Mouse (Mus musculus): ENCODE results near the gene Mnat1.
"Not testable (repeated sequence)": the region's sequence is repeated elsewhere in the genome, so short reads cannot be mapped to it uniquely, and the experiment has no call there.

The Mnat1 gene

GRCm38 (mm10) chr12:73123093-73124041 is at the start of gene Mnat1:
Mnat1 (plus strand) TSS chr12:73123717.
- peak; percentile 79 for DNase-seq (ENCODE audit: low read depth, low spot score)

- DNase-seq (ENCODE audit: low read depth, low spot score) = not testable (repeated sequence)
These were observed 41.7 kb upstream of the Mnat1 start for GRCm38 (mm10) chr12:73081828-73082227.

GRCm38 (mm10) chr12:73083773-73084172 is 39.7 kb upstream of the Mnat1 start:
- no peak for DNase-seq (ENCODE audit: low read depth, low spot score)

GRCm38 (mm10) chr12:73085739-73086630 is 37.5 kb upstream of the Mnat1 start:
- DNase-seq (ENCODE audit: low read depth, low spot score) = no peak

GRCm38 (mm10) chr12:73087086-73087485 is 36.4 kb upstream of the Mnat1 start:
- DNase-seq (ENCODE audit: low read depth, low spot score) = no peak

DNA sequence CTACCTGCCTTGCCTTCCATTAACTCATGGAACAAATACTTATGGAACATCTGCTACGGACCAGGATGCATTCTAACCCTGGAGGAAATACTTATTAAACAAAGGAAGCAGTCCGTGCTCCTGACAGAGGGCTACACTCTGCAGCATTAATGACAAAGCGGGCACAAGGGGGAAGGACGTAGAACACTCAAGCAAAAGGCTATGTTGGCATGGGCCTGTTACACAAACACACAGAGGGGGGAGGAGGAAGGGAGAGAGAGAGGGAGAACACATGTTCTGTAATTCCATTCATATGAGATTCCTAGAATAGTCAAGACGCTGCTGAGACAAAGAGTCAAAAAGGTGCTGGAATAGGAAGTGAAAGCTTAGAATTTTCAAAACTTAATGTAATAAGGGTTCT is 35.0 kb upstream of the Mnat1 start:
- no peak for DNase-seq (ENCODE audit: low read depth, low spot score)

DNA sequence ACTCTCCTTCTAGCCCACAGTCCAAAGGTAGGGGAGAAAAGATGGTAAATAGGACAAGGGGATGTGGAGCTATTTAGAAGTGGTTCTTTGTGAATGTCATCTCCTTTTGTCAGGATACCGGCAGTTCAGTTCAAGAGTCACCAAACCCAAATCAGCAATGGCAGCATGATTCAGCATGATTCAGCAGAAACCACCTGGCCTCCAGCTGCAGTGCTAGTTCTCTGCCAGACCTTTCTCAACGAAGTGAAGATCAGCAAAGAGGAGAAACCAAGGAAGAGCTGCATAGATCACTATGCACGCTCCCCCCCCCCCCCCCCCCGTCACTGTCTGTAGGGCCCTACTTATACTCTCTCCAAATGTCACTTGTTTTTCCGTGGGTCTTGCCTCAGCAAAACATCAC is 34.6 kb upstream of the Mnat1 start:
- DNase-seq (ENCODE audit: low read depth, low spot score) = no peak

DNA sequence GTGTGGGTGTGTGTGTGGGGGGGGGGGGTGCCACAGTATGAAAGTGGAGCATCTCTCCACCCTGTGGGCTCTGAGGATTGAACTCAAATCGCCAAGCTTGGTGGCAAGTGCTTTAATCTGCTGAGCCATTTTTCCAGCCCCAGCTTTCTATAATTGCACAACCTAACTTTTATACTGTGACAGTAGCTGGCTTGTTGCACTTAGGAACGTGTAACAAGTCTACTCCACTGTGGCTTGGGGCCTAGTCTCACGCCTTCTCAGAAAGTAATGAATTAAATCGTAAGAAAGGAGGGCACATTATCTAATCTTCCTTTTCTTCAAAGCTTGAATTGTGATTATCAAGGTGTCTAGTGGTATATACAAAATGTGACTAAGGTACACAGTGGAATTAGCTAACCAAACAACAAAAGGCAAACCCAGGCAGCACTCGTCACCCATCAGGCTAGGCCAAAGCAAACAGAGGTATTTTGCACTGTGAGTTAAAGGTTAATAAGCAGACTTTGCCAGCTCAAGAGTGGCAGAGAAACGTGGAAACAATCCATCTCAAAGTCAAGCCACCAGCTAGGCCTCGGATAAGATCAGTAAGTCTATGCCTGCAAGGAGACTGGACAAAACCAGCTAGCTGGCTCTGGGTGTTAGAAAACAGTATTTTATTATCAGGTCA is 32.7 kb upstream of the Mnat1 start:
- DNase-seq (ENCODE audit: low read depth, low spot score) = no peak

GRCm38 (mm10) chr12:73094189-73094588 is 29.3 kb upstream of the Mnat1 start:
- no peak for DNase-seq (ENCODE audit: low read depth, low spot score)

DNA sequence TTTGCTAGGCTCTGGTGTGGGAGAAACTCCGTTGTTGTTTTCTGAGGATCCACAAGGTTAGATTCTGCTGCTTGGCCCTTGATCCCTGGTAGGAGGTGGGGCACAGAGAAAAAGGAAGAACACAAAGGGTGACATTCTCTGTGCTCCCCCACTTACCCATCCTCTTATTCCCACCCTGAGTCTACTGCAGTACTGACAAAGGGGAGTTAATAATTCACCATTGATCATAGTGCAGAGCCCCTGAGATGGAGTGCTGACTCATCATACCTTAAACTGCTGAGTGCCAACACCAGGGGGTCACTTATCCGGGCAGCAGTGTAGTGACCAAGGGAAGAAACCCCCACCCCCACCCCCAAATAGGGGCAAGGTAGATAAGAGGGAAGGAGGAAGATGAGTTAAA is 28.9 kb upstream of the Mnat1 start:
- DNase-seq (ENCODE audit: low read depth, low spot score) = no peak

GRCm38 (mm10) chr12:73096177-73096576 is 27.3 kb upstream of the Mnat1 start:
- DNase-seq (ENCODE audit: low read depth, low spot score) = not testable (repeated sequence)

DNA sequence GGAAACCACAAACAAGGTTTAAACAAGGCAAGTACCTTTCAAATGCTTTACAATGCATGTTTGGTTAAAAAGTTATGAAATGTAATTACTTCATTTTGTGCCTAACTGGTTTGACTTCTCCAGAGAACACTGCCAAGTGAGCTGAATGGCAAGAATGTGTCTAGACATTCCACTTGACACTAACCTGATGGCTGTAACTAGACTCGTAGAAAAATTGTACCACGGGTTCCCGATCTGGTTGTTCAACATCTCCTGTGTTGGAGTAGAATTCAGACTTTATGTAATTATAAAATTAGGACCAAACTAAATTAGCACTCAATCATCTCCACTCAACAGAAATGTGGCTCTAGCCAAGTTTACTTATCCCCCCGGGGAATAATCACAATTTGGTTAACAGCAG is 24.9 kb upstream of the Mnat1 start:
- DNase-seq (ENCODE audit: low read depth, low spot score) = no peak

DNA sequence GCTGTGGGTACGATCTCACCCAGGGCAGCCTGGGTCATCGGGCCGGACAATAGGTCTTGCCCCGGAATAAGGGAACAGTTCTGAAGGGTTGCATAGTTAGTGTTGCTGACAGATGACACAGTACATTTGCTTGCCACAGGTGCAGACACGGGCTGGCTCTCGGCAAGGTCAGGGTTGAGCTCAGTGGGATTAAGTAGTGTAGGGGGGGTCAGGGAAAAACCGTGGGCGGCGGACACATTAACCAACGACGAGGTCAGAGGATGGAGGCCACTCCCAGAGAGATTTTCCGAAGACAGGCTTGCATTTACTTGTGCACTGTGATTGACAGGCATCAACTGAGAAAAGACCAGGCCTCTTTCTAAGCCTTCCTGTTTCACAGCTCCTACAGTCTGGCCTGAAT is 19.8 kb upstream of the Mnat1 start:
- no peak for DNase-seq (ENCODE audit: low read depth, low spot score)

DNA sequence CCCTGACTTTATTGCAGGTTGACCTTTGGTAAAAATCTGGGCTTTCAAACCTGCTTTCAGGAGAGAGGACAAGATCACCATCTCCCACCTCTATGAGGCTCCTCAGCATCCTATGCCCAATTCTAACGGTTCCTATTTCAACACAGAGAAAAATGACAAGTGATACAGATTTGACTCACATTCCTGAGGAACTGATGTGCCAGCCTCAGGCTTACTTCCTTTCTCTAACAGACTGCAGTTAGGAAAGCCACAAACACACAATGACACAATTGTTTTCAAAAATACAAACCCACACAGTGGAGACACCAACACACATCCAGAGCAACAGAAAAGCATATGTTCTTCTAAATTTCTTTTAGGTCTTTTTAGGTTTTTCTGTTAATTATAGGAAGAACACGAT is 15.7 kb upstream of the Mnat1 start:
- no peak for DNase-seq (ENCODE audit: low read depth, low spot score)

DNA sequence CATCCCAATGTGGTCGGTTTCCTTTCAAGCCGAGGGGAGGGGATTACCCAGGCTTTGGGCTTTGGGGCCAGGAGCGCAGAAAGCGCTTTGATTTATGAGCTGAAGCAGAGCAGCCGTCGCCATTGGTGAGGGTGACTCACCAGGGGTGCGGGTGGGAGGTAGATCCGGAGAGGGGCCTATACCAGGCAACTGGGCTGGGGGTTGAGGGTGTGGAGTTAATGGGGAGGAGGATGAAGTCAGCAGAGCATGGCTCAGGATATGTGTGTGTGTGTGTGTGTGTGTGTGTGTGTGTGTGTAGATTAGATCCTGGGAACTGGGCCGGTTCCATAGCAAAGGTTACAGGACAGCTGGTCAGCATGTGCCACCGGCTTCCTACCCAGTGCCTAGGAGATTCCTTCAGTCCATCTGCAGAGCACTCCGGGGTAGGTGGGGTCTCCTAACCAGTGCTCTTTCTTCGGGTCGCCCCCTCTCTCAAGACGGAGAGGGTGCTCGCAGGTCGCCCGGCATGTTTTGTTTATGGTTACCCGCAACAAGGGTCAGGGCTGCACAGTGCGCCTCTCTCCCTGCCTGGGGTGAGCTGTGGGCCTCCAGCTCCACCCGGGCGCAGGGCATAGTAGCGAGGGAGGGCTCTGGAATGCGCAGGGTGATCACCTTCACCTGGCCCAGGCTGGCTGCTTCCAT is 12.9 kb upstream of the Mnat1 start:
- DNase-seq (ENCODE audit: low read depth, low spot score) = no peak

DNA sequence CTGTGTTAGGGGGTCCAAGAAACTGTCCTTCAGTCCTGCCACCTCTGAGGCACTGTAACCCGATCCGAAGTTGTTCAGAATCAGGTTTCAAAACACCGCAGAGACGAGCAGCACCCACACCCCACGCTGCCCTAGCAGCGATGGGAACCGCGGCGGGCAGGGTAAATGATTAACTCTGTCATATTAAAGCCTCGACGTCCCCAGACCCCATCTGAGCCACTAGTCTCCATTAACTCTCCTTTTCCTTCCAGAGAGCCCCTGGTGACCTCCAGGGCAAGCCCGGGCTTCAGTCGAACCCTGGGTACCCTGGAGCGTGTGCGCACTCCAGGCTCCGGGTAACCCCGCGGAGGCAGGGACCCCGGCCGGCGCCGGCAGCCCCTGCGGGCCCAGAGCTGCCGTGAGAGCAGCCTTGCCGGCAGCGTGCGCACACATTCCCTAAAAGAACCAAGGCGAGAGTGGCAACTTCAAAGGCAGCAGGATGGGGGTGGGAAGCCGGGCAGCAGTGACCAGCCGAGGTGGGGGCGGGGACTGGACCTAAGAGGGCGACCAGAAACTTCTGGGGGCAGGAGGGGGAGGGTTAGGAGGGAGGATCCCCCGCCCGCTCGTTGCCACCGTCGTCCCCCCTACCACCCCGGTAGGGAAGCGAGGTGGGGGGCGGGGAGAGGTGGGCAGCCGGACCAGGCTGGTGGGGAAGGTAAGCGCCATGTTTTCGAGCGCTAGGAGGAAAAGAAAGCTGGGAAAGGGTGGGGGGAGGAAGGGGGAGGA is 11.8 kb upstream of the Mnat1 start:
- no peak for DNase-seq (ENCODE audit: low read depth, low spot score)

DNA sequence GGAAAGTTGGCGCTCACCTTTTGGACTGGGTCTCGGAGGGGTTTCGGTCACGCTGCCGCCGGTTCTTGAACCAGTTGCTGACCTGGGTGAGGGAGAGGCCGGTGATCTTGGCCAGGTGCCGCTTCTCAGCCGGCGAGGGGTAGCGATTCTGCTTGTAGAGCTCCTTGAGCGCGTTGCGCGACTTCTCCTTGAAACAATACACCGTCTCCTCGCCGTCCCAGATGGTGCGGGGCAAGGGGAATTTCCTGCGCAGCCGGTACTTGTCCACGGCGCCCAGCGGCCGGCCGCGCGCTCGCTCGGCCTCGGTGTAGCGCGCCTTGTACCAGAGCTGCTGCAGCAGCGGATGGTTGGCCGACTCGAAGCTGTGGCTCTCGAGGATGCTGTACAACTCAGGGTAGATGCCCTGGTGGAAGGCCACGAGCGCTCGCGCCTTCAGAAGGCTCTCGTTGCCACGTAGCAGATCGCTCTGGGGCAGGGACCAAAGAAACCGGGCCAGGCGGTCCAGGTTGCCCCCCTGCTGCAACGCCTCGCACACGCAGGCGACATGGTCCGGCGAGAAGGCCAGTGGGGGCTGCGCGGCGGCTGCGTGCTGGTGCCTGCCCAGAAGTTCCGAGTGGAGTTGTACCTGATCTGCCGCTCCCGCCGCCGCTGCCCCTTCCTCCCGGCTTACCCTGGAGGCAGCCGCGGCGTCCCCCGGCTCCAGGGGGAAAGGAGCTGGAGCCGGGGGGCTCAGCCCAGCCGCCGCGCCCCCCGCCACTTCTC is 11.0 kb upstream of the Mnat1 start:
- no peak for DNase-seq (ENCODE audit: low read depth, low spot score)

GRCm38 (mm10) chr12:73113196-73113595 is 10.3 kb upstream of the Mnat1 start, which contains the start of gene Six4:
Six4 (minus strand) TSS chr12:73113456.
- DNase-seq (ENCODE audit: low read depth, low spot score) = no peak

GRCm38 (mm10) chr12:73125250-73125649 is 1.7 kb downstream of the Mnat1 start:
- no peak for DNase-seq (ENCODE audit: low read depth, low spot score)

DNA sequence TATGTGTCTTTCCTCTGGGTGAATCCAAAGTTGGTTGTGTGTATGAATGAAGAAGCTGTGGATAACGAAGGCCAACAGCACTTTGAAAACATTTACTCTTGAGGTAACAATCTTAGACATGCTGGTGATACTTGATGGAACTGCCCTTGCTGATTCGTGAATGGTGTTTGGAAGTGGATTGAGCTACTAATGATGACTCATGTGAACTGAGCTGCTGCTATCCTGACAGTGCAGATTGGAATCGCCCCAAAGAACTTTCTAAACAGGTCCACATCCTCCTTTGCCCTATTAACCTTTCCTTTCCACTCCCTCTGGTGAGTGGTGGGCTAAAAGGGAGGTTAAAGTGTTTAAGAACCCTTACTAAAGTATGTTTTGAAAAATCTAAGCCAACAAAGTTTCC is 17.2 kb downstream of the Mnat1 start:
- no peak for DNase-seq (ENCODE audit: low read depth, low spot score)
